Mouse (Mus musculus) brain, embryonic 14.5 days (tissue): Measurements from ENCODE around the gene Abca14. TPM values are rescaled to one million over a fixed set of nuclear protein-coding genes. Genes with fewer than 3 reads are reported as not detected.

Experiments used
- DNase-seq: peaks from one replicate; pipeline ENCODE4 v3.0.0-alpha.2; 2011; ENCODE audit warnings: low read depth
- CTCF ChIP-seq: fragments of 200-500 bp; IDR thresholded peaks from 2 replicates; pipeline ENCODE4 v1.5.1; 2012; ENCODE audit warnings: inconsistent platforms, mild to moderate bottlenecking, moderate library complexity, borderline replicate concordance; ENCODE audit not compliant: insufficient read depth, insufficient read length; ENCODE audit errors: extremely low read depth
- POLR2A ChIP-seq: fragments of 200-500 bp; IDR thresholded peaks from 2 replicates; pipeline ENCODE4 v1.6.1; 2012; ENCODE audit warnings: mild to moderate bottlenecking, inconsistent platforms, borderline replicate concordance; ENCODE audit not compliant: poor library complexity, insufficient read depth, insufficient read length, severe bottlenecking; ENCODE audit errors: extremely low read depth
- polyA plus RNA-seq: library from polyadenylated mRNA; depleted of rRNA; stranded (reverse); fragments of >200 nt; gene quantifications from 2 replicates; pipeline ENCODE4 v1.2.3, GENCODE M21; 2012; rRNA removed

The Abca14 gene
- polyA plus RNA-seq: 0.04 TPM in 1 of 2 replicates, not detected in the other

DNA sequence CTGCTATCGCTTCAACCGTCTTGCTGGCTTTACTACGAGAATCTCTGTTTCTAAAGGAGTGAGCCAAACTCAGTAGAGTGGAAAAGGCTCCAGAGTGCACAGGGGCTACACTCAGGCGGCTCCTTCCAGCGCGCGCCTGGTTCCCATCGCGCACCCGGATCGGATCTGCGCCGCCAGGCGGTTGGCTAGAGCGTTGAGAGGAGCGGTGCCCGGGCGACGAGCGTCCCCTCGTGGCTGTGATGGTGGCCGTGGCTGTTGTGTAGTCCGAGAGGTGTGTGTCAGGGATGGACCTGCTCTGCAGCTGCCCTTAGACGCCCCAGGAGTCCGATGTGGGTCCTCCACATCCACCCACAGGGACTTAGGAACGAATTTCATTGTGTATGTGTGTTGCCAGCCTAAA is at the start of gene Abca14:
TSS of gene Abca14 (plus strand) at position 173 of the 400 bp plus-strand sequence.
- DNase-seq: peak; percentile 72
- TF ChIP-seq CTCF (peak; percentile 97), POLR2A (no peak)

DNA sequence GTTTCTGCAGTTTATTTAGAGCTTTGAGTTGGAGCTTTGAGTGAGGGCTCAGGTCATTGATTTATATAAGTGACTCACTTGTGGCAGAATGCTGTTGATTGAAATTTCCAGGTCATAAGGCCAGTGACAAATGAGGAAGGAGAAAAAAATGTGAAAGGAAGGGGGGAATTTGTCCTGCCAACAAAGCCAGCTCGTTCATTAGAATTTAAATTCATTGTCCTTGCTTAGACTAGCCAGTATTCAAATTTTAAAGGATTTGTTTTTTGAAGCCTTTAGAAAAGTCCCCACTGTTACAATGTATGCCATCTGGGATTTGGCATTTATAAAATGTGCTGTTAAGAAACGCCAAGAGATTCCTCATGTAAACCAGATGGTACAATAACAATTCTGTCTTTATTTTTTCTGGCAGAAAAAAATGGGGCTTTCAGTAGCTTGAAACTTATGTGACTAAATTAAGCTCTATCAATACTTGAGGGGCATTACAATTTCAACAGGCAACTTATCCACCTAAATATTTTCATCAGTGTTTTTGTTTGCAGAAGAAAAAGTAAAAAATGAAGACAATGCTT is 46.8 kb upstream of the Abca14 start:
- peak; percentile 82 for DNase-seq
- TF ChIP-seq POLR2A (no peak), CTCF (no peak)

DNA sequence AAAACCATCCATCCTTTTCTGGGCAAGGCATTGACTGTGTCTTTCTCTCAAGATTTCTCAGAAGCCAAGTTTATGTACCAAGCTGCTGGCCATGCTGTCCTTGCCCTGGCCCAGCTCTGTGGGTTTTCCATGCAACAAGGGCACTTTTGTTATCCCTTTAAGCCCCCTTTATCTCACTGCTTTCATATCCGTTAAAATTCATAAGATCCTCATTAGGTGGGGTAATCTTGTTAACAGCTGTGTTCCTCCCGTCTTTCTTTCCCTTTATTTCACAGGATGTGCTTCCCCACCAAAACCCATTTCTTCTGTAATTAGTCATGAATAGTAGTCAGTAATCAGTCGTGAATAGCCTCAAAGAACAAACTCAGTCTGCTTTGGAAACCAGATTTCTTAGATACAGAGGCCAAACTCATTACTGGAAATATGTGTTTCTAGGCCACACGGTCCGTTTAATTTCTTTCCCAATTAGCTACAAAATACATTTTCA is 46.1 kb upstream of the Abca14 start:
- TF ChIP-seq POLR2A (no peak), CTCF (no peak)
- peak; percentile 87 for DNase-seq

DNA sequence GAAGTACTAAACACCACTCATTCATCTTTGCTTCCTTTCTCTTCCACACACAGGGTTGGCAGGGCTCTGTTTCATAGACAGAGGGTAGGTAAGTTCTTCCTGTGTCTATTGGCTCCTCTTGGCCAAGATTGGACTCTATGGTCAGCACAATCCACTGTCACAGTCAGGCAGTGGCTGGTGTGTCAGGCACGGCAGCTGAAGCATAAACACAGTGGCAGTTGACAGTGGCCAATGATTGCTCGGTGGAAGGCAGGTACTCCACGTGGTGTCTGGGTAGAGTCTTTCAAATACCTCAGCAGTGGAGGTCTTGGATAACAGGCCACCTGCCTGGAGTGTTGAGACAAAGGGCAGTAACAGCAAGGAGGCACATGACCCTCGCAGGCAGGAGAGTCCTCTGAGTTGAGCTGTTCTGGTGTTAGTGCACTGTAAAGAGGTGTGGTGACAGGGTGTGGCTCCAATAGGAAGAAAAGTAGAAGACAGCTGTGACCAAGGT is 45.6 kb upstream of the Abca14 start:
- DNase-seq: no peak
- no peak for TF ChIP-seq POLR2A
- no peak for TF ChIP-seq CTCF

DNA sequence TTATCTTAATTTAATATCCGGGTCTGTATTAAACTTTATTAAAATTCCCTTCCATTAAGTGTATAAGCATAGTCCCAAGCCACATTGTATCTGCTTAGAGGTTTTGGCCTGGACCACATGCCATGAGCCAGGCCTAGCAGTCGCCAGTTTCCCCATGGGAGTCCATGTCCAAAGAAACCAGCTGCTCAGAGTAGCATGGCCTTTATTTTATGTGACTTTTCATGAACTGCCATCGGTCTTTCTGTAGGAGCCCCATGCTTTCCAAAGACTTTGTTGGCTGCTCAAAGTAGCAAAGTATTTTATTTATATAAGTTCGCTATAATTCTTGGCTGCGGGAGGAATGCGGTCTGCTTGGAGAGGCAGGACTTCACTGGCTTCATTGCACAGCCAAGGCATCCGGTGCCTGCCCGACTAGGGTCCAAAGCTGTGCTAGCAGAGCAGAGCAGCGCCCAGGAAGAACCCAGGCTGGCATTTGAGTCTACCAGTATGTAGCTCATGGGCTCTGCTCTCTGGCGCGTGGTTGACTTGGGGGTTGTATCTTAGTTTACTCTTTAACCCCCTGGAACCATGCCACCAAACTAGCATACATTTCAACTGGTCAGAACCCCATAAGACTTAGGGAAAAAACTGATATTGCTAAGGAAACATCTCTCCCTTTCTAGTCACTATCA is 40.0 kb upstream of the Abca14 start:
- TF ChIP-seq POLR2A (no peak), CTCF (no peak)
- DNase-seq: no peak

DNA sequence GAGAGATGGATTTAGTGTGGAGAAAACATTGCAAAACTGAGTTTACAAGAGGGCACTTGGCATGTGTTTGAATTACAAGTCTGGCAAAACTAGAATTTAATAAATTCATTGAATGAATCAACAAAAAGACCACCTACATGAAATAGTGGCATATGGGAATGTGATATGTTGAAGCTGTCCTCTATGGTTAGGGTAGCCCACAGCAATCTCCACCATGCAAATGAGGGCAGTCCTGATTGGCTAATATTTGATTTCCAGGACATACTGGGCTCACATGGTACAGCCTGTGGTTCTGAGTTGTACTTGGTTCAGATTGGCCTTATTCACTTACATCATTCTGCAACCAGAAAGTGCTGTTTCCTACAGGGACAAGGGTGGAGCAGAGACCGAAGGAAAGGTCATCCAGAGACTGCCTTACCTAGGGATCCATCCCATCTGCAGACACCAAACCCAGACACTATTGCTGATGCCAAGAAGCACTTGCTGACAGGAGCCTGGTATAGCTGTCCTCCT is 31.5 kb upstream of the Abca14 start:
- no peak for DNase-seq
- TF ChIP-seq POLR2A (no peak), CTCF (no peak)

DNA sequence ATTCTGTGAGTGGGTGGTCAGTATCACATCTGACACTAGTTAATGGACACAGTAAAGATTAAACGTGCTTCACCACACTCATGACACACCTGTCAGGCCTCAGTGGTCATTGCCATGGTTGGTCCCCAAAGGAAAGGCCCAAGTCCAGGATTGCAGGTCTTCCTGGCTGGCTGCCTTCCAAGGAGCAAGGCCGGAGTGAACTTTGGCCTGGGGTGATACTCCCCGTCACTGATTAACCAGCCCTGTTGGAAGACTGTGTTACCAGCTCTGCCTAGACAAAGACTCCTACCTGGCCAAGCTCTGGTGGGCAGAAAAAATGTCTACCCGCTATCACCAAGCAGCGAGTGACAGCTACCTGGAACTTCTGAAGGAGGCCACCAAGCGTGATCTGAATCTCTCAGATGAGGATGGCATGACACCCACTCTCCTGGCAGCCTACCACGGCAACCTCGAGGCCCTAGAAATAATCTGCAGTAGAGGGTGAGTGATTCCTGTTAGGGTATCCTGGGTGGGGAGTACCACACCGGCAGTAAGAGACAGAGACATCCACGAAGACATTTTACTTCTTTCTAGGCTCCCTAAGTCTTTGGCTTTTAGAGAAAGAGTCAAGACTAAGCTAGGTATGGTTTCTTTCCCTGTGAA is 30.0 kb upstream of the Abca14 start, which contains the start of gene Anks4b:
TSS of gene Anks4b (plus strand) at position 256 of the 642 bp plus-strand sequence.
- DNase-seq: no peak

DNA sequence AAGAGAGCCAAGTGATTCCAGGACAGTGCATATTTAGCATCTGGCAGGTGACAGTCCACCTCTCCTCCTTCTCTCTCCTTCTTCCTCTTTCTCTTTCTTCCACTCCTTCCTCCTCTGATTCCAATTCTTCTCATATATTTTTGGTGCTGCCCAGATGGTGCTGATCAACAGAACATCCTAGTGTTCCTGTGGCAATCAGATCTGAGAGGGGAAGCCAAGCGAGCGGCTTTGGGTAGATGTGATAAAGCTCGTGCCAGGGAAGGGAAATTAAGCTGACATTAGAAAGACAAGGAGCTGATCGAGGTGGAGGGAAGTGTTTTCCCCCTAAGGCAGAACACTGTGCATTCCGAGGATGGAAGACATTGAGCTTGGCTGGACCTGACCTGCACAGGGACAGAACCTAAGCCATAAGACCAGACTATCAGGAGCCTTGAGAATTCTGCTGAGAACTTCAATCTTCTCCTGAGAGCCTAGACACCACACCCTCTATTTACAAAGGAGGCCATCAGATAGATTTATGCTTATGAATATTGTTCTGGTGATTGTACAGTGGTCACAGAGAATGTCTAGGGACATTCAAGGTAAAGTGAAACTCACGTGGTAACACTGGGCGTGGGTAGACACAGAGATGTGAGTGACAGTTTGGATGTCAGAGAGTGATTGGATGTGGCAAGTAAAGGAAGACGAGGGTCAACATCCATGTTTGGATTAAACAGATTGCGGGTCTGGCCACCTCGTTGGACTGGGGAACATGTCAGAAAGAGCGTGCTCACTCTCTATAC is 28.8 kb upstream of the Abca14 start:
- TF ChIP-seq CTCF (no peak), POLR2A (no peak)

More for the DNA sequence above, 30.0 kb upstream of the Abca14 start, which contains the start of gene Anks4b:
- TF ChIP-seq CTCF: no peak
- TF ChIP-seq POLR2A: no peak

DNA sequence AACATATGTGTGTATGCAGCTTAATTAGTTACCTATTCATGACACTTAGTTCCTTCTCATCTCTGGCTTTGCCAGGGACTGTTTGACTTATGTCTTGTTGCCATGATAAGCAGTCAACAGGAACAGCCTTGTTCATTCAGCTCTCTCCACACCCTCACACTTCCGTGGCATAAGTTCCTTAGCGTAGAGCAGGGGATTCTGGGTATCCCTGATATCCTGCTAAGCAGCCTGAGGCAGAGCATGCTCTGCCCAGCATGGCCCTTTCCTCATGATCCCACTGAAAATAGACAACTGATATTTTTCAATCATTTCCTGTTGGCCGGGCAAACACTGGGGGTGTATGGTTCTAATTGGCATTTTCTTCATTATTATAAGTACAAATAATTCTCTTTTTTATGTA is 26.1 kb upstream of the Abca14 start:
- TF ChIP-seq CTCF (no peak), POLR2A (no peak)
- DNase-seq: no peak

More for the DNA sequence above, 28.8 kb upstream of the Abca14 start:
- DNase-seq: no peak

DNA sequence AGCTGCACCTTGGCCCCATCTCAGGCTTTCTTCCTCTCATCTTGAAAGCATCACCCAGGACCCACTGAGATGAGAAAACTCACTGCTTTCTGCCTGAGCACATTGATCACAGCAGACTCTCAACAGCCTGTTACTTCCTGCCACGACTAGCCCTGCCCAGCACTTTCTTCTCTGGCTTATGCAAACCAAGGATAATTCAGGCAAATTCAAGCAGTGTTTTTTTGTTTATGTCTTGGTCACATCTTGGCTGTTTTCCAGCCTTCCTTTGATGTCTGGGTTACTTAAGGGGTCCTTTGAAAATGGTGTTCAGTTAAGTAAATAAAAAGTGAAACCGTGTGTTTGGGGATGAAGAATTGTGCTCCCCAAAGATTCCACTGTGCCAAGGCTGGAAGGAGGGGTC is 24.8 kb upstream of the Abca14 start:
- peak; percentile 80 for DNase-seq
- TF ChIP-seq CTCF: no peak
- no peak for TF ChIP-seq POLR2A

DNA sequence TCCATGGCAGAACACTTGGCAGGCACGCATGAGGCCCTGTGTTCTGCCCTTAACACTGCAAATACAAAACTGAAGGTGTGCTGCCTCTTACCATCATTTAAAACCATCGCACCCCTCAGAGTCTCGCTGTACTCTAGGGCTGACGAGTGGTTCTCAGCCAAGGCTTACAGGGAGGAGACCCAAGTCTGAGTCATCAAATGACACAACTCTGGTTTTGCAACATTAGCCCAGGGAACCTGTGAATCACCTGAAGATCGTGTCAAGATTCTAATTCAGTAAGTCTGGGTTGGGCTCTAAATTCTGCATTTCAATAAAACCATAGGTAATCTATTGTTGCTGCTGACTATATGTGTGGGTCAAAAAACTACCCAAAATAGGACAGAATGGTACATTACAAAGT is 23.2 kb upstream of the Abca14 start:
- TF ChIP-seq POLR2A (no peak), CTCF (no peak)

More for the DNA sequence above, 23.2 kb upstream of the Abca14 start:
- no peak for DNase-seq
